Mouse (Mus musculus) mesoderm, embryonic 11.5 days (tissue): ENCODE results near the gene Mak.
A peak's percentile ranks its signal among the peaks of the same experiment; 100 is the strongest.
"Not testable (repeated sequence)": the region's sequence is repeated elsewhere in the genome, so short reads cannot be mapped to it uniquely, and the experiment has no call there.

Experiments
- DNase-seq: peaks from one replicate; pipeline ENCODE4 v3.0.0-alpha.2; 2012; ENCODE audit warnings: low read depth, low spot score

Gene Mak

DNA sequence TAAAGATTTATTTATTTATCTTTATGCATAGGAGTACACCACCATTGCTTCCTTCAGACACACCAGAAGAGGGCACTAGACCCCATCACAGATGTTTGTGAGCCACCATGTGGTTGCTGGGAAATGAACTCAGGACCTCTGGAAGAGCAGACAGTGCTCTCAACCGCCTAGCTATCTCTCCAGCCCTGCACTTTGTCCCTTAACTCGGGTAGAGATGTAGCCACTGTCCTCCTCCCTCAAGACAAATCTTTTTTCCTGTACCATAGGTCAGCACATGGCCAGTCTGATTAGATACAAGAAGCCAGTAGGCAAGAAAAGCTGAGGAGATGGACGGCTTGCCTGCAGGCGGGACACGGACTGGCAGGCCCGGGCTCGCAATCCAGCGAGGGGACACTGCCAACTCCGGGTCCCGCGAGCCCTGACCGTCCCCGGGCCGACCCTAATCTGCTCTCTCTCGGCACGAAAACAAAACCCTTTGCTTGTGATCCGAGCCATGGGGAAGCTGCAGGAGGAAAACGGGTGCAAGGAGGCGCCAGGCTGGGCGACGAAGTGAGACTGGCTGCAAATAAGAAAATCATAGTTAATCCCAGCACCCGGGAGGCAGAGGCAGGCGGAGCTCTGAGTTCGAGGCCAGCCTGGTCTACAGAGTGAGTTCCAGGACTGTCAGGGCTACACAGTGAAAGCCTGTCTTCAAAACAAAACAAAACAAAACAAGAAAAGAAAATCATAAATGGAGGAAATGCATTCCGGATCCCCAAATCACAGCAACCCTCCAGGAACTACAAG, 79.2 kb downstream of the Mak start:
- no peak for DNase-seq

DNA sequence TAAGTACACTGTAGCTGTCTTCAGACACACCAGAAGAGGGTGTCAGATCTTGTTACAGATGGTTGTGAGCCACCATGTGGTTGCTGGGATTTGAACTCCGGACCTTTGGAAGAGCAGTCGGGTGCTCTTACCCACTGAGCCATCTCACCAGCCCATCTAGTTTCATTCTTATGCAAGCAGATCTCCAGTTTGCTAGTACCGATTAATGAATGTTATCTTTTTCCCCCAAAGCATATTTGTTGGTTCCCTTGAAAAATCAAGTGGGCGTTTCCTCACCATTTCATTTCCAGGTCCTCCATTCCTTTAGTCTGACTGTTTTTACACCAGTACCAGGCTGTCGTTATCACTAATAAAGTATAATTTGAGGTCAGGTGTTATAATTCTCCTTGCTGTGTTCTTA, 81.0 kb downstream of the Mak start:
- not testable (repeated sequence) for DNase-seq

- no peak for DNase-seq
Measured at GRCm38 (mm10) chr13:40994487-40995263, 84.8 kb downstream of the Mak start.

DNA sequence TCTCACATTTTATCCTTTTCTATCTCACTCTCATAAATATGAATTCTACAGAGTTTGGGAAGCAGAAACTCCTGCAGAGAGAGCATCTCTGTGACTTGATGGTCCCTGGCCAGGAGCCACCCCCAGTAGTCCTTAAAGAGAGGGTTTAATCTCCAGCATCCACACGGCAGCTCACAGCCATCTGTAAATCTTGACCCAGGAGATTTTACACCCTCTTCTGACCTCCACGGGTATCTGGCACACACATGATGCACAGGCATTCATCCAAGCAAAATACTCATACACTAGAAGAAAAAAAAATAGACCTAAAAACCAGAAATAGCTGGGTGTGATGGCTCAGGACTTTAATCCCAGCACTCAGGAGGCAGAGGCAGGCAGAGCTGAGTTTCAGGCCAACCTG, 91.1 kb downstream of the Mak start:
- no peak for DNase-seq

- DNase-seq = not testable (repeated sequence)
Measured at GRCm38 (mm10) chr13:40987608-40988303, 91.8 kb downstream of the Mak start.

GRCm38 (mm10) chr13:40986081-40986480, 93.4 kb downstream of the Mak start:
- no peak for DNase-seq

DNA sequence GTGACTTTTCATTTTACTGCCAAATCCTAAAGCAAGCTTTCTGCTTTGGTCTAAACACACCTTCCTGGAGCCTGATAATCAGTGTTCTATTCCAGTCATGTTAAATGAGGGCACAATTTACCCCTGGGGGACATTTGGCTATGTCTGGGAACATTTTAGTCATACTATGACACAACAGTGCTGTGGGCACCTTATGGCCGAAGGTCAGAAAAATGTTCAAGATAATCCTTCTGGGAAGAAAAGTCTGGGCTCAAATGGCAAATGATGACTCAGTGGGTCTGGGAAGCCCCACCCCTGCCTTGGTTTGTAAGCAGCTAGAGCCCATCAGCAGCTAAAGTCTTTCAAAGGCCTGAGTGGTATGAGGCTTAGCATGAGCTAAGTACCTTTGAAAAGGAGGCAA, 96.7 kb downstream of the Mak start:
- DNase-seq = no peak

DNA sequence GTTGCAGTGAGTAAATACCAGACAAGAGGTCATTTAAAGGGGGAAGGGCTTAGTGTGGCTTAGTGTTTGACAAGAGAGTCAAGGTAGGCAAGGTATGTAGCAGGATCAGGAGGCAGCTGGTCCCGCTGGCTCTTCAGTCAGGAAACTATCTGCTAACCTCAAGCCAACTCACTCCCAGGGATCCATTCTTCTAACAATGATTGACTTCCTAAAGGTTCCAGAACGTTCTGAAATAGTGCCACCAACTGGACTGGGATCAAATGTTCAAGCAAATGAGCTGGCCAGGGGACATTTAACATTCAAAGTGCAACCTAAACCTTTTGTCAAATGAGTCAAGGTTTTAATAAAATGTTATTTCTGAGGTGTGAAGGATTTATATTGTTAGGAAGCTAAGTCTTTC, 100.2 kb downstream of the Mak start:
- no peak for DNase-seq

GRCm38 (mm10) chr13:40978652-40979051, 100.9 kb downstream of the Mak start:
- no peak for DNase-seq

GRCm38 (mm10) chr13:40977609-40978008, 101.9 kb downstream of the Mak start:
- DNase-seq = peak; percentile 65
